Mouse (Mus musculus) adrenal gland, postnatal 10 days (tissue): ENCODE measurements at regions not wholly inside any gene's neighbourhood (a gene's known extent, or its start where the extent isn't known, plus 50 kb on each side); places are given as distances from the start of the nearest gene placed in this dataset.

Source experiments
- DNase-seq: peaks from one replicate; pipeline ENCODE4 v3.0.0; 2021; ENCODE audit warnings: mixed read lengths

- no peak for DNase-seq
Measured at GRCm38 (mm10) chr9:115683951-115684350, 225.3 kb upstream of the Gadl1 start.

- peak; percentile 23 for DNase-seq
Measured at GRCm38 (mm10) chr9:115686605-115687004, 222.7 kb upstream of the Gadl1 start.

DNA sequence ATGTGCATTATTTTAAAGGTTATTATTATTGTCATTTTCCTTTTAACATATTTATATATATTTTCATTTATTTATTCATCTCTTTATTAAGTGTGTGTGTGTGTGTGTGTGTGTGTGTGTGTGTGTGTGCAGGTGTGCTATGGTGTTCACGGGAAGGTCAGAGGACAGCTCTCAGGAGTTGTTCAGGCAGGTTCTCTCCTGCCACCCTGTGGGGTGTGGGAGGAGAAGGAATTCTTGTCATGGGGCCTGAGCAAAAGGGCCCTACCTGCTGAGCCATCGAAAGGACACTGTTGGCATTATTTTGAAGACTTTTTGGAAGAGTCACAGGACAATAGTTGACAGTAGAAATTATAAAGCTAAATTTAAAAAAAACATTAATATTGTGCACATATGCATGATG, 216.4 kb upstream of the Gadl1 start:
- no peak for DNase-seq

DNA sequence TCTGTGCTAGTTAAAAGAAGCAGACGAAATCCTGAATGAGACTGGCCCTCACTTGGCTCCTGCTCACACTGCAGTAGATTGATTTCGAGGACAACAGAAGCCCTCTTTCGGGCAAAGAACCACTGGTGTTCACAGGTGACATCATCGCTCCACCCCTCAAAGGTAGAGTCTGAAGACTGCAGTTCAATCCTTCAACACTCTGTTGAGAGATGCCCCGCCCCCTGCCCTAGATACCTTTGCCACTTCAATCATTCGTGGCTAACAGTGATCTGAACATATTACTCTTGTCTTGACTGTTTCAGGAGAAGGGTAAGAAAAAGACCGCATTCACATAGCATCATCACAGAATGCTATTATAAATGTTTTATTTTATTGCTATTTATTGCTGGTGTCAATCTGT, 205.5 kb upstream of the Gadl1 start:
- DNase-seq, result no peak

GRCm38 (mm10) chr9:115704249-115704648, 205.0 kb upstream of the Gadl1 start:
- peak; percentile 81 for DNase-seq

DNA sequence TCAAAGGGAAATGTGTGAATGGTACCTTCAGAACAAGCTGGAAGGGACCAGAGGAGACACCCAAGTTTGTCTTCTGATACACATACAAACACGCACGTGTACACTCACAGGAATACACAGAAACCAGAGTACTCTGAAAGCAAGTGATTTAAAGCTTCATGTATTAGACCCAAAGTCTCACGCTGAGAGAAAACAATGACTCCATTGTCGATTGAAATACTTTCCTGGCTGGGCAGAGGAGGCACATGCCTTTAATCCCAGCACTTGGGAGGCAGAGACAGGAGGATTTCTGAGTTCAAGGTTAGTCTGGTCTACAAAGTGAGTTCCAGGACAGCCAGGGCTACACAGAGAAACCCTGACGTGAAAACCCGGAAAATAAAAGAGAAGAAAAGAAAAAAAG, 203.5 kb upstream of the Gadl1 start:
- no peak for DNase-seq

DNA sequence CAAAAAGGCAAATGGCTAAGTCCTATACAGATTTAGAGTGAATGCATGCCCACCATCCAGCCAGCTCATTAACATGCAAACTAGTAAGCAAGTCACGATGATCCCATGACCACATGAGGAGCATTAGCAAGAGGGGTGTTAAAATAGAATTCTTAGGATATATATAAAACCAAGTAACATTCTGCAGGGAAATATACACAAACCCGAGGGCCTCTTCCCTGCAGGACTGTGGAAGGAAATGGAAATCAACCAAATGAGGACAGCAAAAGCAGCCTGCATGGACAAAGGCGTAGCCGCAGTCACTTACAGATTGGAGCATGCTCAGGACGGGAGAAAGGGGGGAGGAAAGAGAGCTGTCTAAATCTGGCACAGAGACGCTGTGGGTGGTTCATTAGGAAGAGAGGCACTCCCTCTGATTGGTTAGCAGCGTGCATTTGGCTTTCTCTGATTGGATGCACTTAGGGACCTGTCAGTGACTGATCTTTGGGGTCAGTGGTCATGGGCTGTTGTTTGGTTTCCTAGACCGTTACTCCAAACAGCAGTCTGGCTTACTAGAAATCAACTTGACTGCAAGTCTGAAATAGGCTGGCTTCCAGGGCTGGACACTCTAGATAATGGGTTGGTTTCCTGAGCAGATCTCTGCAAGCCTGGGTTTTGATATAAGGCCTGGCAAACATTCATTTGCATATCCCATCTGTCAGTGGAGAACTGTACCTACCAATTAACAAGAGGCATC, 200.9 kb upstream of the Gadl1 start:
- peak; percentile 44 for DNase-seq

GRCm38 (mm10) chr9:115710039-115710739, 199.1 kb upstream of the Gadl1 start:
- peak; percentile 56 for DNase-seq

DNA sequence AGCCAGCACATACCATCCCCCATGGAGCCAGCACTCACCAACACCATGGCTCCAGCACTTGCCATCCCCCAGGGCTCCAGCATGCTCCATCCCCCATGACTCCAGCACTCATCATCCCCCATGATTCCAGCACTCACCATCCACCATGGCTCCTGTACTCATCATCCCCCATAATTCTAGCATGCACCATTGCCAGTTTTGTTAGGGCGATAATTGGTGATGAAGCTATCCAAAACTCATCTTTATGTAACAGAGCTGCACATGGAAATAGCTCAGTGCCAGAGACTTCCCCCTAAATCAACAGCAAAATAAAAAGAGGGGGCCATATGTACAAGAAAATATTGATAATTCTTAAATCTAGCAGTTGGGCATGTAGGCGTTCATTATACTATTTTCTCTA, 188.9 kb upstream of the Gadl1 start:
- no peak for DNase-seq

- no peak for DNase-seq
Measured at GRCm38 (mm10) chr9:115720841-115721240, 188.4 kb upstream of the Gadl1 start.

DNA sequence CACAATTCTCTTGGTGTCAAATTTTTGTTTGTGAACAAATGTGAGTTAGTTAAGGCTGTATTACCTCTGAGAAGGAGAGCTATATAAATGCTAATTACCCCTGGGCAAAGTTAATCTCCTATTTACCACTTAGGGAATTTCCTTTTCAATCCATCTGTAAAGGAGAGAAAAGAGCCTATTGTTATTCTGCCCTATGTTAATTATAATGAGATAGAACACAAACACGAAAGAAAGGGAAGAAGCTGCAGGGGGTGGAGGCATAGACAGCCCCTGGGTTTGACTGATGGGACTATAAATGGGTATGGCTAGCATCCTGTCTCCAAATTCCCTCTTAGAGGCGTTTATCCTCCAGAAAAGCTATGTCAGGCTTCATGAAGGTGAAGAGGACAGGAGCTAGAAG, 185.2 kb upstream of the Gadl1 start:
- no peak for DNase-seq

DNA sequence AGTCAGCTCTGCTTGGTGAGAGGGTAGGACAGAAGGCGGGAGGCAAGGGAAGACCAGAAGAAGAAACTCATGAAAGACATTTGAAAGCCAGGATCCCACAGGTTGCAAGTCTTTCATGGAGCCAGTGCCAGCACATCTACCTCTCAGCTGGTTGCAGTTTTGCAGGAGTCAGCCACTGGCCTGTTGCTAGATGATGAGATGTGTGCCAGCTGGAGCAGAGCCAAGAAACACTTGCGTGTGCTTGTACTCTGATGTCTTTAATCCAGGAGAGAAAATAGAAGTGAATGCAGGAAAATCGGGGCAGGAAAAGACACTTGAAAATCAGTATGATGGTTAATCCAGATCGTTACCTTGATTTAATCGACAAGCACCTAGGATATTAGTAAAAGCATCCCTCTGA, 181.9 kb upstream of the Gadl1 start:
- DNase-seq, result peak; percentile 67

GRCm38 (mm10) chr9:115731557-115731956, 177.7 kb upstream of the Gadl1 start:
- no peak for DNase-seq

- no peak for DNase-seq
Measured at GRCm38 (mm10) chr9:115733104-115733503, 176.2 kb upstream of the Gadl1 start.

- no peak for DNase-seq
Measured at GRCm38 (mm10) chr9:115739984-115740383, 169.3 kb upstream of the Gadl1 start.

GRCm38 (mm10) chr9:115746436-115746835, 162.8 kb upstream of the Gadl1 start:
- DNase-seq, result no peak

GRCm38 (mm10) chr9:115760496-115760895, 148.8 kb upstream of the Gadl1 start:
- peak; percentile 32 for DNase-seq

GRCm38 (mm10) chr9:115764136-115764535, 145.1 kb upstream of the Gadl1 start:
- DNase-seq, result no peak

DNA sequence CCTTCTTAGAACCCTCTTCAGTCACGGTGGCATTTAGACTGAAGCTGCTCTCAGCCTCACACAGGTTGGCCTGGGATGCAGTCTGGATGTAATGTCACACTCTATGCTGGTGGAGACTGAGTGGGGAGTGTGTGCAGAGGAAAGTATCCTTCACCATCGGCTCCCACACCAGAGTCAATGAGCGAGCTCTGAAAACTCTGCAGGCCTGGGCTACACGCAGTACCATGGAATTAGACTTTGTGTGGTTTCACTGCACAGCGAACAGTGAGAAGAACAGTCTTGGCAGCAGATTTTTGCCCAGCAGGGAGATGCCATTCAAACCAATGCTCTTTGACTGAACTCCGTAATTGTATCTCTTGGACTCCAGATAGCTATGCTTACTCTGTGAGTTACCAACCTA, 142.8 kb upstream of the Gadl1 start:
- DNase-seq, result no peak

DNA sequence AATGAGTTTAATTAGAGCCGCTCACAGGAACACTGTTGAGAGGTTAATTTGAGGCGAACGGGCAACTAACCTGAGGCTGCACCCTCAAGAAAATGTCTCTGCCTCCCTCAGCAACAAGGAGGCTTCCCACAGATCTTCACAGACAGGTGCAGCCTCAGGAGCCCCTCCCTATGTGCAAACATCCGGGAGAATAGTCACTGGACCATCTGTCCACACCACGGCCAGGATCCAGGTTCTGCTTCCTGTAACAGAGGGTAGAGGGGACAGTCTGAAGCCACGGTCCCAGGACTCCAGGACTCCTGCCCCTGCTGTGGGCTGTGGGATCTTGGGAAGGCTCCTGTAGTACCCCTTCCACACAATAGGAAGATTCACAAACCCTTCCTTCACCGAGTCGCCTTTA, 134.1 kb upstream of the Gadl1 start:
- DNase-seq, result no peak

GRCm38 (mm10) chr9:115775858-115776257, 133.4 kb upstream of the Gadl1 start:
- no peak for DNase-seq

GRCm38 (mm10) chr9:115777097-115777864, 132.0 kb upstream of the Gadl1 start:
- DNase-seq, result no peak

DNA sequence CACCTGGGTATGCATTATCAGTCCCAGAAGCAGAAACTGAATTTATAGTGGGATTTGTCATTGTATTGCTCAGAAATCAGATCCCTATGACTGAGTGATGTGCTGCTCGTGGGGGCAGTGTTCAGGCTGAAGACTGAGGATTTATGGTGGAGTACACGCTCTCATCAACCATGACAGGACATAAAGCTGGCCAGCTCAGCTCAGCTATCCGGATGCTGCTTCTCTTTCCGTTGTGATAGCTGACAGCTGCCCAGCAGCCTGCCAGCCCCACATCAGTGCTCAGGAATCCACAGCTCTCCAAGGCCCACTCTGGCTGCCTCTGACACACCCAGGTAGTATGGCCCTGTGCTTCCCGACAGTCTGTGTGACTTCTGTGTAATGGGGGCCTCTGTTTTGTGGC, 130.4 kb upstream of the Gadl1 start:
- DNase-seq, result no peak
